Mouse (Mus musculus) liver, postnatal 0 days (tissue): ENCODE results near the gene Ogfr.

Experiments
- CTCF ChIP-seq: sonication (generic); IDR thresholded peaks from 2 replicates; pipeline ENCODE4 v1.5.1; 2016; ENCODE audit warnings: antibody characterized with exemption, low read depth
- EP300 ChIP-seq: IDR thresholded peaks from 2 replicates; pipeline ENCODE4 v1.6.1; 2016; ENCODE audit warnings: antibody characterized with exemption, low read depth, mild to moderate bottlenecking

GRCm38 (mm10) chr2:180581002-180581401 is 8.0 kb upstream of the Ogfr start, which contains the start of gene Mrgbp:
- TF ChIP-seq CTCF (no peak), EP300 (no peak)
